Mouse (Mus musculus) midbrain, embryonic 14.5 days (tissue): Measurements from ENCODE around the gene Susd1. TPM values are rescaled to one million over a fixed set of nuclear protein-coding genes. Genes with fewer than 3 reads are reported as not detected.

Experiments
- ATAC-seq: fragments of 200-750 bp; cut with Nextera tagmentation; 2 replicates; pipeline ENCODE4 v1.8.0; 2017; ENCODE audit warnings: moderate number of reproducible peaks, moderate library complexity; ENCODE audit not compliant: low FRiP score, low TSS enrichment
- DNase-seq: peaks from one replicate; pipeline ENCODE4 v3.0.0-alpha.2; 2015
- H3K27ac ChIP-seq: fragments of 300-500 bp; sonication (generic); replicated peaks from 2 replicates; pipeline ENCODE4 v1.5.1; 2014; ENCODE audit warnings: mild to moderate bottlenecking, low read depth, low read length, moderate library complexity
- H3K27me3 ChIP-seq: fragments of 300-500 bp; sonication (generic); 2 replicates; pipeline ENCODE4 v1.6.1; 2014; ENCODE audit warnings: low read length, control low read depth, mixed read lengths; ENCODE audit not compliant: control insufficient read depth, insufficient read depth
- H3K36me3 ChIP-seq: fragments of 300-500 bp; sonication (generic); 2 replicates; pipeline ENCODE4 v1.6.1; 2014; ENCODE audit warnings: low read length, control low read depth; ENCODE audit not compliant: control insufficient read depth, insufficient read depth
- H3K4me1 ChIP-seq: fragments of 300-500 bp; sonication (generic); 2 replicates; pipeline ENCODE4 v1.6.1; 2014; ENCODE audit warnings: mild to moderate bottlenecking, antibody characterized with exemption, low read length, control low read depth; ENCODE audit not compliant: control insufficient read depth, insufficient read depth
- H3K4me2 ChIP-seq: fragments of 300-500 bp; sonication (generic); 2 replicates; pipeline ENCODE4 v1.6.1; 2014; ENCODE audit warnings: mild to moderate bottlenecking, low read length, moderate library complexity
- H3K4me3 ChIP-seq: fragments of 300-500 bp; sonication (generic); replicated peaks from 2 replicates; pipeline ENCODE4 v1.5.1; 2014; ENCODE audit warnings: low read depth, low read length
- H3K9ac ChIP-seq: fragments of 300-500 bp; sonication (generic); replicated peaks from 2 replicates; pipeline ENCODE4 v1.6.1; 2014; ENCODE audit warnings: mild to moderate bottlenecking, low read length, moderate library complexity
- H3K9me3 ChIP-seq: fragments of 300-500 bp; sonication (generic); 2 replicates; pipeline ENCODE4 v1.6.1; 2016; ENCODE audit warnings: low read length, control low read depth, mixed read lengths; ENCODE audit not compliant: control insufficient read depth
- WGBS: fragments of 180-500 bp; shearing (Covaris S2); extraction: QIAGEN DNeasy Blood & Tissue Kit; methylation state at CpG from one replicate; pipeline ENCODE4 v1.1.7; 2014; 5-methylcytosine and 5-hydroxymethylcytosine counted together
- polyA plus RNA-seq: library from polyadenylated mRNA; unstranded; fragments of >200 nt; fragmentation: Nextera tagmentation; extraction: Ambion mirVana; gene quantifications from 2 replicates; pipeline ENCODE4 v1.2.1, GENCODE M21; 2014

The Susd1 gene
- polyA plus RNA-seq, 1 experiment from 2014 or later, result 0.86 TPM

DNA sequence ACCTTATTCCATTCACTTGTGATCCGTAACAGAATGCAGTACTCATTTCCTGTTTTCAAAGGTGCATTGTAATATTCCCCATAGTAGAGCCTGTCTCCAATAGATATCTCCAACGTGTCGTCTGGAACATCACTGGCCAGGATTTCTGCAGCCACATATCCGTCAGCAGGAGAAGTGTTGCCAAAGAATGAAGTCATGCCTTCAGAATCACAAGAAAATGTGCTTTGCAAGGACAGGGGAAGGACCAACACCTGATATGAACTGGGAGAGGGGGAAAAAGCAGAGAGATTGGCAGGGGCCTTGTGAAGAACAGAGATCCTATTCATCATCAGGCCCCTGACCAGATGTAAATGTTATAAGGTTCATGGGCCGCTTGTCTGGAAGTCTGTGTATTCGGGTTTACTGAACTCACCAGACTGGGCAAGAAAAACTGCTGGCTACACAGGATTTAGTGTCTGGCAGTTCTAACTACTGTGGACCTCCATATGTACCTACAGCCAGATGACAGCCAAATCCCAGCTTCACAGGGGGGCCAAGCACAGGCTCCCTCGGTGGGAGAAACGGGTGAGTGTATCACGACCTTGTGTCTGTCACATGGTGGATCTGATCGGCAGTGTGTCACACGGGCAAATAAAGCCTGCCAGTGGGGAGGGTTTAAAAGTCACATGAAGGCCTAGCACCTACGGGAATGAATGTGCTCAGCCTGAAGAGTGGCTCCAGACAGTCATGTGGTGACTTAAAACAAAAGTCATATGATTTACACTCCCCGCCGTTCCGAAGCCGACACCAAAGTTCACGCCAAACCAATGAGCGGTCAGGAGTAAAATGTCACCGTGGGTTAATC lies 108.8 kb downstream of the Susd1 start:
- 83% methylated on average over 19 of the region's 19 CpGs for WGBS
- no peak for DNase-seq
- H3K4me3 ChIP-seq, result no peak overlapping the region
- H3K36me3 ChIP-seq, result no peaks in the 10 kb centered on the region
- H3K4me1 ChIP-seq, result no peaks in the 10 kb centered on the region
- H3K4me2 ChIP-seq, result no peak overlapping the region
- no peak for ATAC-seq
- H3K9ac ChIP-seq, result no peak overlapping the region
- H3K27me3 ChIP-seq, result no peaks in the 10 kb centered on the region
- no peak overlapping the region for H3K27ac ChIP-seq
- no peaks in the 10 kb centered on the region for H3K9me3 ChIP-seq

GRCm38 (mm10) chr4:59328821-59329220 lies 109.6 kb downstream of the Susd1 start:
- H3K9ac ChIP-seq, result no peak overlapping the region
- no peaks in the 10 kb centered on the region for H3K9me3 ChIP-seq
- no peak overlapping the region for H3K4me2 ChIP-seq
- H3K4me3 ChIP-seq, result no peak overlapping the region
- no peak for DNase-seq
- H3K4me1 ChIP-seq, result no peaks in the 10 kb centered on the region
- no peak overlapping the region for H3K27ac ChIP-seq
- H3K36me3 ChIP-seq, result no peaks in the 10 kb centered on the region
- no peak for ATAC-seq
- 96% methylated on average over 7 of the region's 7 CpGs for WGBS
- H3K27me3 ChIP-seq, result no peaks in the 10 kb centered on the region

- H3K27ac ChIP-seq, result no peak overlapping the region
- no peak for ATAC-seq
- H3K27me3 ChIP-seq, result no peaks in the 10 kb centered on the region
- H3K4me2 ChIP-seq, result no peak overlapping the region
- H3K36me3 ChIP-seq, result no peaks in the 10 kb centered on the region
- no peak overlapping the region for H3K4me3 ChIP-seq
- 93% methylated on average over 5 of the region's 5 CpGs for WGBS
- no peaks in the 10 kb centered on the region for H3K9me3 ChIP-seq
- no peaks in the 10 kb centered on the region for H3K4me1 ChIP-seq
- no peak for DNase-seq
- H3K9ac ChIP-seq, result no peak overlapping the region
Observed at GRCm38 (mm10) chr4:59327986-59328385, 110.4 kb downstream of the Susd1 start.

GRCm38 (mm10) chr4:59326031-59326760 lies 112.2 kb downstream of the Susd1 start:
- DNase-seq (no peak), ATAC-seq (no peak)
- H3K9ac ChIP-seq, result no peak overlapping the region
- H3K9me3 ChIP-seq, result no peaks in the 10 kb centered on the region
- no peak overlapping the region for H3K4me2 ChIP-seq
- no peaks in the 10 kb centered on the region for H3K27me3 ChIP-seq
- no peak overlapping the region for H3K27ac ChIP-seq
- H3K36me3 ChIP-seq, result no peaks in the 10 kb centered on the region
- H3K4me3 ChIP-seq, result no peak overlapping the region
- H3K4me1 ChIP-seq, result no peaks in the 10 kb centered on the region
- 89% methylated on average over 6 of the region's 6 CpGs for WGBS

- H3K27ac ChIP-seq, result no peak overlapping the region
- no peaks in the 10 kb centered on the region for H3K27me3 ChIP-seq
- DNase-seq (no peak), ATAC-seq (no peak)
- no peak overlapping the region for H3K4me3 ChIP-seq
- H3K4me1 ChIP-seq, result no peaks in the 10 kb centered on the region
- H3K36me3 ChIP-seq, result no peaks in the 10 kb centered on the region
- no peak overlapping the region for H3K9ac ChIP-seq
- H3K9me3 ChIP-seq, result no peaks in the 10 kb centered on the region
- WGBS, result 92% methylated on average over 5 of the region's 5 CpGs
- H3K4me2 ChIP-seq, result no peak overlapping the region
Observed at GRCm38 (mm10) chr4:59324317-59324716, 114.1 kb downstream of the Susd1 start.

- H3K27me3 ChIP-seq, result no peaks in the 10 kb centered on the region
- no peaks in the 10 kb centered on the region for H3K9me3 ChIP-seq
- 47% methylated on average over 7 of the region's 7 CpGs for WGBS
- H3K4me2 ChIP-seq, result no peak overlapping the region
- H3K4me1 ChIP-seq, result no peaks in the 10 kb centered on the region
- no peak for ATAC-seq
- no peaks in the 10 kb centered on the region for H3K36me3 ChIP-seq
- DNase-seq, result no peak
- no peak overlapping the region for H3K9ac ChIP-seq
- no peak overlapping the region for H3K4me3 ChIP-seq
- no peak overlapping the region for H3K27ac ChIP-seq
Observed at GRCm38 (mm10) chr4:59323231-59323651, 115.2 kb downstream of the Susd1 start.

DNA sequence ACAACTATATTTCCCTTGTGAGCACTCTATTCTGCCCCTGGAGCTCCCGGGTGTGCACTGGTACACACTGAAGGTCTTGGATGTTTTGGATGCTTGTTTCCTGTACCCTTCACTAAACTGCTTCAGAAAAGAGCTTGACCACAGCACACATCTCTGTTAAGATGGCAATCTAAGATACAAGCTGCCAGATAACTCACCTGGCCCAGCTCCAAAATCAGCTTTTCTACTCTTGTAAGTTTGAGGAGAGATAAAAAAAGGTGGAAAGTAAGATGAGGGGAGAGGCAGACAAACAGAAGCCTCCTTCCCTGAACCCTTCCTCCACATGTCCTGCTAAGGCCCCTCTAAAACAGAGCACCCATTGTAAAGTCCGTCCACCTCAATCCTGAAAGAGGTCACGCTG lies 115.7 kb downstream of the Susd1 start:
- no peak overlapping the region for H3K27ac ChIP-seq
- no peak for ATAC-seq
- H3K4me1 ChIP-seq, result no peaks in the 10 kb centered on the region
- no peaks in the 10 kb centered on the region for H3K27me3 ChIP-seq
- no peak overlapping the region for H3K4me2 ChIP-seq
- DNase-seq, result no peak
- H3K9ac ChIP-seq, result no peak overlapping the region
- no peaks in the 10 kb centered on the region for H3K36me3 ChIP-seq
- H3K9me3 ChIP-seq, result no peaks in the 10 kb centered on the region
- H3K4me3 ChIP-seq, result no peak overlapping the region
- 67% methylated on average over 3 of the region's 3 CpGs for WGBS

DNA sequence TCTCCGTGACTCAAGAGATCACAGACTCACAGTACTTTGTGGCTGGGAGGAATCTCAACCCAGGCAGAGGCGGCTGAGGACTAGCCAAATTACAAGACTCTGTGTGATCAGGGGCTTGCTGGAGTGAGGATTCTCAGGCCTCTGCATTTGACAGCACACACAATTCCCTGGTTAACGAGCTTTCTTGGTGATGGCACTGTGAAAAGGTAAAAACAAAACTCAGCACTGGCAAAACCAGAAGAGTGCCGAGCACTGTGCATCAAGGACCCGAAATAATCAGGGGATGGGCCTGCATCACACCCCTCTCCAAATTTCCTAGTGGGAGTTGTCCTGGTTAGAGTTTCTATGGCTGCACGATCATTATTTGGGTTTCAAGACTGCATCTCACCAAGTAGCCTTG lies 116.4 kb downstream of the Susd1 start:
- no peak overlapping the region for H3K27ac ChIP-seq
- WGBS, result 79% methylated on average over 6 of the region's 6 CpGs
- no peak overlapping the region for H3K4me2 ChIP-seq
- no peak overlapping the region for H3K9ac ChIP-seq
- no peaks in the 10 kb centered on the region for H3K36me3 ChIP-seq
- ATAC-seq (no peak), DNase-seq (no peak)
- H3K4me1 ChIP-seq, result no peaks in the 10 kb centered on the region
- no peaks in the 10 kb centered on the region for H3K9me3 ChIP-seq
- no peak overlapping the region for H3K4me3 ChIP-seq
- H3K27me3 ChIP-seq, result no peaks in the 10 kb centered on the region
